Mouse (Mus musculus) erythroblast, adult 5-6 weeks (primary cell): ENCODE results near the gene Agtrap. TPM values are rescaled to one million over a fixed set of nuclear protein-coding genes. Genes with fewer than 3 reads are reported as not detected.
"Not testable (repeated sequence)": the region's sequence is repeated elsewhere in the genome, so short reads cannot be mapped to it uniquely, and the experiment has no call there.

ENCODE experiments used
- ATAC-seq: replicated peaks from 2 replicates; pipeline ENCODE4 v1.8.0; 2016; ENCODE audit warnings: moderate number of reproducible peaks, mild to moderate bottlenecking, moderate TSS enrichment, inconsistent platforms; ENCODE audit not compliant: poor library complexity, low FRiP score, severe bottlenecking
- total RNA-seq, 2 experiments: library from RNA; stranded (forward) in 1 of 2; stranded (reverse) in 1 of 2; fragments of 150-400 nt in 1 of 2; fragments of 200-764, 138-1000 nt in 1 of 2; gene quantifications; 2 replicates each; pipeline versions ENCODE4 v1.2.3 to v1.2.4; 2015 to 2017; ENCODE audit warnings: low replicate concordance in 2 of 2

Agtrap gene
- 4.6 and 7.3 TPM in 2 replicates for total RNA-seq (2015; ENCODE audit: low replicate concordance)
- total RNA-seq (2017; ENCODE audit: low replicate concordance): 7.4 and 9.2 TPM in 2 replicates

- ATAC-seq: peak; percentile 90
Measured at GRCm38 (mm10) chr4:148087907-148088527, at the start of gene Agtrap. Agtrap (minus strand) TSS chr4:148088031.

DNA sequence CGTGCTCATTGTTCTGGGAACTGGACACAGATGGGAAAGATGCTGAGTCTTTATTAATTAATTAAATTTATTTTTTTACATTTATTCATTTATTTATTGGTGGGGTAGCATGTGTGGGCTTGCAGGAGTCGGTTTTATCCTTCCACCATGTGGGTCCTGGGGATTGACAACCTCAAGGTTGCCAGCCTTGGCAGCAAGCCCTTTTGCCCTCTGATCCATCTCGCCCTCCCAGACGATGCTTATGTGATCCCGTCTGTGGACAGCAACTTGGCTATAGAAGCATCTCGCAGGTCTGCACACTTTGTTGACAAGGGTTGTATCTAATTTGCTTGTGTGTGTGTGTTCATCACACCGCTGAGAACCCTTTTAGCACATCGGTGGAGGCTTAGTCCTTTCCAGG lies 49.7 kb upstream of the Agtrap start:
- no peak for ATAC-seq

GRCm38 (mm10) chr4:148134988-148135387 lies 47.2 kb upstream of the Agtrap start:
- ATAC-seq: no peak

- no peak for ATAC-seq
Measured at GRCm38 (mm10) chr4:148131497-148132081, 43.8 kb upstream of the Agtrap start.

DNA sequence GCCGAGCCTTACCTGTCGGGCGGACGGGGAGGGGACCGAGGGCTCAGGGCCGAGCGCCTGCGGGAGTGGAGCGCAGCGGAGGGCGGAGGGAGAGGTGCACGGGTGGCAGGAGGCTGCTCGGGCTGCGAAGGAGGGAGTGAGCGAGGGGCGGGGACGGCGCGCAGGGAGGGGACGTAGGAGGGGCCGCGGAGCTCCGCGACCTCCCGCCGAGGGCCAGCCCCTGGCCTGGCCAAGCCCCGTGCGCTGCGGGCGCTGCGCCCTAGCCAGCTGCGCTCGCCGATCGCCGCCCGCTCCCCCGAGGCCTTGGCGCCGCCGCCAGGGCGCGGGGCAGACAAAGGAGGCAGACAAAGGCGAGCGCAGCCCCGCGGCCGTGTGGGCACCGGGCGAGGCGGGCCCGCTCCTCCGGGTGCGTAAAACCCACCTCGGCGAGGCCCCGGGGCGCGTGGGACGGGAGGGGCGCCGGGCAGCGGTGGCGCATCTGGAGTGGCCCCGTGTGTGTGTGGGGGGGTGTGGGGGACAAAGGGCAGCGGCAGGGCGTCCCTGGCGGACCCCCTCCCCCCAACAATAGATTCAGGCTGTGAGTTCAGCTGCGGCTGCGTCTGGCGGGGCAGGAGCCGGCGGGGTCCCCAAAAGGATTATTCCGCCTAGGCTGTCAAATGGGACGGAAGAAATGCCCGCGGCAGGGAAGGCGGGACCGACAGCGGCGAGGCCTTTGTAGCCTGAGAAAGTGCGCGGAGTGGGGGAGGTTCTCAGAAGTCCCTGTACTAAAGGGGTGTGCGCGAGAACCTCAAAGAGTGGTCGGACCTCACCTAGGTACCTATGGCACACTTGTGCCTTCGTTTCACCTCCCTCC lies 43.0 kb upstream of the Agtrap start, which contains the start of gene Draxin:
Gene Draxin, minus strand, starts transcription at position 138 of the 853 bp plus-strand sequence.
- no peak for ATAC-seq

DNA sequence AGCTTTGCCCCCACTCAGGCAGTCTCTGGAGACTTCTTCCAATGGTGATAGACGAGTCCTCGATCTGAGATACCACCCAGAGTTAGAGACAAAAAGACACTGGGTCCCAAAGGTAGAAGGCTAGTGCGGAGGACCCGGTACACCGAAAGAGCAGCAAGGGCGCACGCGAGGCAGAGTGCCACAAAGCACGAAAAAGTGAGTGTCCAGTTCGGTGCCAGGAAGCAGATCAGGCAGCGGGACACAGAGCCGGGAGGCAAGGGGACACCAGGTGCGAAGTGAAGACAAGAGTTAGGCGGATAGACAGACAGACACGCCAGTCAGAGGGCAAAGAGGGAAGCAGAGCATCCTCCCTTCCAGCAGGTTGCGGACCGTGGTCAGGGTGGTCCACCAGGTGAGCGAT lies 42.3 kb upstream of the Agtrap start, which contains the start of gene Mad2l2:
Gene Mad2l2, plus strand, starts transcription at position 252 of the 400 bp plus-strand sequence.
- no peak for ATAC-seq

DNA sequence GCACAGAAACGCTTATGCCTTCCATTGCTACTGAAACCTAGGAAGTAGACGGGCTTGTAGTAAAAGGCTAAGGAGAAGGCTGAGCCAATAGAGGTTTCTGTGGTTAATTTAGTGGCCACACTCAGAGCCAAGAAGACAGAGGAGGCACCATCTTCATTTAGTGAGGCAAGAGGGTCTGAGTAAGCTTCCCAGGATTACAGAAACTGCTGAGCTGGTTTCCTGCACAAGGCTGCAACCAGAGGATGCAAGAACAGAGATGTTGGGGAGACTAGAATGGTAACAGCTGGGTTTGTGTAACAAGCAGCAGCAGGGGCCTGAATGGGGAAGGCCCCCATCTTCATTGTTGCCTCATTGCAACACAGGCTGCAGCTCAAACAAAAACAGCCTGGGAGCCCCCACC lies 40.8 kb upstream of the Agtrap start:
- no peak for ATAC-seq

GRCm38 (mm10) chr4:148128241-148128640 lies 40.4 kb upstream of the Agtrap start:
- no peak for ATAC-seq

DNA sequence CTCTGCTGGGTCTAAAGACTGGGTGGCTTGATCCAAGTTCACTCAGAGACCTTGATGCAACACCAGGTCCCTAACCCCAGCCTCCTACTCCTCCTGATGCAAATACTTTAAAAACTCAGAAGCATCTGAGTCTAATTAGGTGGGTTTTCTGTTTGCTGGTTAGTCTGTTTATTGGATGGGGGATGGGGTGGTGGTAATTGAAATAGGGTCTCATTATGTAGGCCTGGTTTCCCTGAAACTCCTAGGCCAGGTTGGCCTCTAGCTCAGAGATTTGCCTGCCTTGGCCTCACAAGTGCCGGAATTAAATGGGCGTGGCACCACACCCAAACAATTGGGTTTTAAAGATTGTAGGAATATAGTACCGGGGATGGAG lies 34.8 kb upstream of the Agtrap start:
- no peak for ATAC-seq

DNA sequence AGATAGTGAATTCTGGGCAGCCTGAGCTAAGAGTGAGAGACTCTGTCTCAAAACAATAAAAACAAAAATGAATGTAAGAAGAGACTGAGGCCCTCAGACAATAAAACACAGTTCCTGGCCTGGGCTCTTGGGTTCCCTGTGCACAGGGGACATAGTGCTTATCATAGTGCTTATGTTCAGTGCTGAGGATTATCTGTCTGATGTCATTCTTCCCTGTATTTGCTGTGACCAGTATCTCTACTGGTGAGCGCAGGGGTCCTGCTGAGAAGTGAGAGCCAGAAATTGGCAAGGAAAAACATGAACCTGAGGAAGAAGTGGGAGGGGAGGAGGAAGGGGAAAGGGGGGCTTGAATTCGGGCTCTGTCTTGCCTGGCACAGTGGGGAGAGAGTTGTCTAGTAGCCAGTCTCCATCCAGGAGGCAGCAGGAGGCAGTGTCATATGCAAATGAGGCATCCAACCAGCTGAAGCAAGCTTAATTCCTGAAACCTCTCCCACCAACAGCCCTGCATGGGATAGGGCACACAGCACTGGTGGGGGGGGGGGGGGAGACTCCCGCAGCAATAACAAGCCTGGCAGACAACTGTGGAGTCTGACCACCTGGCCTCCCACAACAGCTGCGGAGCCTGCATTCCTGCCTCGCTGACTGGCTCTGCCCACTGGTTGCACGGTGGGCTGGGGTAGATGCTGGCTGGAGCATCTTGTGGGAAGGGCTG lies 34.3 kb upstream of the Agtrap start:
- no peak for ATAC-seq

GRCm38 (mm10) chr4:148121362-148121761 lies 33.5 kb upstream of the Agtrap start:
- no peak for ATAC-seq

- ATAC-seq: no peak
Measured at GRCm38 (mm10) chr4:148120555-148120954, 32.7 kb upstream of the Agtrap start.

DNA sequence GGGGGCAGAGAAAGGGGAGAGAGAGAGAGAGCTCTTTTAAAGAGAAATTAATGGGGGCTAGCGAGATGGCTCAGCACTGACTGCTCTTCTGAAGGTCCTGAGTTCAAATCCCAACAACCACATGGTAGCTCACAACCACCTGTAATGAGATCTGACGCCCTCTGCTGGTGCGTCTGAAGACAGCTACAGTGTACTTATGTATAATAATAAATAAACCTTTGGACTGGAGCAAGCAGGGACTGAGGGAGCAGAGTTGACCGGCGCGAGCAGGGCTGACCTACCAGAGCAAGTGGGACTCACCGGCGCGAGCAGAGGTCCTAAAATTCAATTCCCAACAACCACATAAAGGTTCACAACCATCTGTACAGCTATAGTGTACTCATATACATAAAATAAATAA lies 31.7 kb upstream of the Agtrap start:
- ATAC-seq: not testable (repeated sequence)

DNA sequence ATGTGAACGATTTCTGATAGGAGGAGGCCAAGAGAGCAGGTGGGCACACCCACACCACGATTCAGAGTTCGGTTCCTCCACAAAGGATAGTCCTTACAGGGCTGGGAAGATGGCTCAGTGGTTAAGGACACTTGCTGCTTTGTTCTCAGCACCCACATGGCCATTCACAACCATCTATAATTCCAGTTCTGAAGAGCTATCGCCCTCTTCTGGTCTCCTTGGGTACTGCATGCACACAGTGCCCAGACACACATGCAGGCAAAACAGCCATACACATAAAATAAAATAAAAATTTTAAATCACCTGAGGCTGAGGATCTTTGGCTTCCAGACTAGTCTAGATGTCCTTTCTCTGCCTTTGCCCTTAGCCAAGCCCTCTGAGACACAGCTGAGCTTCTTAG lies 29.6 kb upstream of the Agtrap start:
- no peak for ATAC-seq

DNA sequence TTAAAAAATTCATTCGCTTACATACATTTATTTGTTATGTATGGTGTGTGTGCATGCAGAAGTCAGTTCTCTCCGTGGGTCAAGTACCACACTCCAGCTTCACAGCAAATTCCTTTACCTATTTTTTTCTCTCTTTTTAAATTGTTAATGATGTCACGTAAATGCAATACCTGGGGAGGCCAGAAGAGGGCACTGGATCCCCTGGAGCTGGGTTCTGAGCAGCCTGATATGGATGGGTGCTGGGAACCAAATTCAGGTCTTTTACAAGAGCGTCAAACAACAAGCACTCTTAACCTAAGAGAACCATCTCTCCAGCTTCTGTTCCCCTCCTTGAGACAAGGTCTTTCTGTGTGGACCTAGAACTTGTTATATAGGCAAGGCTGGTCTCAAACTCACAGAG lies 28.8 kb upstream of the Agtrap start:
- ATAC-seq: no peak

GRCm38 (mm10) chr4:148115467-148115866 lies 27.6 kb upstream of the Agtrap start:
- no peak for ATAC-seq

- ATAC-seq: peak; percentile 81
Measured at GRCm38 (mm10) chr4:148114758-148115391, 27.0 kb upstream of the Agtrap start.

GRCm38 (mm10) chr4:148112519-148112918 lies 24.7 kb upstream of the Agtrap start:
- ATAC-seq: no peak

- ATAC-seq: no peak
Measured at GRCm38 (mm10) chr4:148109215-148109614, 21.4 kb upstream of the Agtrap start.
